Mouse (Mus musculus) stomach, embryonic 14.5 days (tissue): ENCODE measurements at regions not wholly inside any gene's neighbourhood (a gene's known extent, or its start where the extent isn't known, plus 50 kb on each side); places are given as distances from the start of the nearest gene placed in this dataset.

Experiments used
- ATAC-seq: fragments of 200-750 bp; cut with Nextera tagmentation; 2 replicates; pipeline ENCODE4 v1.8.0; 2017; ENCODE audit warnings: low read depth, moderate TSS enrichment; ENCODE audit not compliant: insufficient number of reproducible peaks, insufficient read depth, low FRiP score
- H3K27ac ChIP-seq: fragments of 300-500 bp; sonication (generic); 2 replicates; pipeline ENCODE4 v1.5.1; 2014; ENCODE audit warnings: mild to moderate bottlenecking, low read length, moderate library complexity, mixed read lengths
- H3K27me3 ChIP-seq: fragments of 300-500 bp; sonication (generic); 2 replicates; pipeline ENCODE4 v1.6.1; 2014; ENCODE audit warnings: low read length, control low read depth, mixed read lengths; ENCODE audit not compliant: control insufficient read depth, insufficient read depth
- H3K36me3 ChIP-seq: fragments of 300-500 bp; sonication (generic); 2 replicates; pipeline ENCODE4 v1.6.1; 2014; ENCODE audit warnings: mild to moderate bottlenecking, control low read depth, low read length, moderate library complexity, mixed read lengths; ENCODE audit not compliant: control insufficient read depth, insufficient read depth
- H3K4me1 ChIP-seq: fragments of 300-500 bp; sonication (generic); 2 replicates; pipeline ENCODE4 v1.6.1; 2014; ENCODE audit warnings: low read length, control low read depth, mixed read lengths; ENCODE audit not compliant: control insufficient read depth, insufficient read depth
- H3K4me2 ChIP-seq: fragments of 300-500 bp; sonication (generic); replicated peaks from 2 replicates; pipeline ENCODE4 v1.6.1; 2014; ENCODE audit warnings: low read depth, low read length, control low read depth
- H3K4me3 ChIP-seq: fragments of 300-500 bp; sonication (generic); 2 replicates; pipeline ENCODE4 v1.5.1; 2014; ENCODE audit warnings: low read depth, low read length, control low read depth
- H3K9ac ChIP-seq: fragments of 300-500 bp; sonication (generic); replicated peaks from 2 replicates; pipeline ENCODE4 v1.6.1; 2014; ENCODE audit warnings: low read depth, mild to moderate bottlenecking, control low read depth, low read length, moderate library complexity, mixed read lengths
- H3K9me3 ChIP-seq: fragments of 300-500 bp; sonication (generic); 2 replicates; pipeline ENCODE4 v1.6.1; 2016; ENCODE audit warnings: low read depth, low read length, control low read depth; ENCODE audit not compliant: control insufficient read depth
- WGBS: fragments of 180-500 bp; shearing (Covaris S2); extraction: QIAGEN DNeasy Blood & Tissue Kit; methylation state at CpG from one replicate; pipeline ENCODE4 v1.1.7; 2014; 5-methylcytosine and 5-hydroxymethylcytosine counted together

DNA sequence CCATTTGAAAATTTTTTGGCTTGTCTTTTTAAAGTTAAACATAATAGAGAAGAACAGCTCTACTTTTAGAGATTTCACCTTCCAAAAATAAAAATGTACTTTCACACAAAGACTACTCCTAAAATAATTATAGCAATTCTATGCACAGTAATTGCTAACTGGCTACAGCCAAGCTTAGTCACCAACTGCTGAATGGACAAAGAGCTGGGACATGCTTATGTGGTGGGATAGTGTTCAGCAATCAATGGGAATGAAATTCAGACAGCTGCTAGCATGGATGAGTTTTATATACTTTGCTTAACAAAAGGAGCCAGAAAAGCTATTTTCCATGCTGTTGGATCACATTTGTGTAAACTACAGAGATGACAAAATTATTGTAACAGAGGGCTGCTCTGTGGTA lies 2727.5 kb downstream of the Gm37988 start:
- ATAC-seq, result no peak
- Histone ChIP-seq H3K27ac (no peak overlapping the region), H3K36me3 (no peaks in the 10 kb centered on the region)

DNA sequence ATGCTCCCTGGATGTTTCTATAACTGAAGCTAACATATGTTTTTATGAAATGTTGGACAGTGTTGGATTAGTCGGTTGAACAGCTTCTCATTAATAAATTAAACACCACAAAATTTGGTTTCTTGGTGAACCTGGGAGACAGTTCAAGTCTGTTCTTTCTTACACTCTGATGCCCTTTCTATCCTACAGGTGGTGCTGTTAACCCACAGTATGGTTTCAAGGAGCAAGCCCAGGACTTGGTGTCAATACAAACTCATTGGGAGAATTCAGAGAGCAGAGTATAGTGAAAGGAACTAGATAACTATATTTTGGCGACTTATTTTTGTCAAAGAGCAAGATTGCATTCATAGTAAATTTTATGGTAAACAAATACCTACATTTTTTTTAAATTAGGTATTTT lies 2735.8 kb downstream of the Gm37988 start:
- Histone ChIP-seq H3K9me3 (no peaks in the 10 kb centered on the region), H3K27me3 (no peaks in the 10 kb centered on the region), H3K4me1 (no peaks in the 10 kb centered on the region), H3K4me3 (no peak overlapping the region), H3K27ac (no peak overlapping the region), H3K4me2 (no peak overlapping the region), H3K36me3 (no peaks in the 10 kb centered on the region), H3K9ac (no peak overlapping the region)
- peak; percentile 72; the same call in 1 of the 2 replicates for ATAC-seq
- 11% methylated on average over 2 of the region's 2 CpGs for WGBS

More for the DNA sequence above, 2727.5 kb downstream of the Gm37988 start:
- Histone ChIP-seq H3K9ac (no peak overlapping the region), H3K4me3 (no peak overlapping the region), H3K4me2 (no peak overlapping the region), H3K9me3 (no peaks in the 10 kb centered on the region), H3K27me3 (no peaks in the 10 kb centered on the region), H3K4me1 (no peaks in the 10 kb centered on the region)

DNA sequence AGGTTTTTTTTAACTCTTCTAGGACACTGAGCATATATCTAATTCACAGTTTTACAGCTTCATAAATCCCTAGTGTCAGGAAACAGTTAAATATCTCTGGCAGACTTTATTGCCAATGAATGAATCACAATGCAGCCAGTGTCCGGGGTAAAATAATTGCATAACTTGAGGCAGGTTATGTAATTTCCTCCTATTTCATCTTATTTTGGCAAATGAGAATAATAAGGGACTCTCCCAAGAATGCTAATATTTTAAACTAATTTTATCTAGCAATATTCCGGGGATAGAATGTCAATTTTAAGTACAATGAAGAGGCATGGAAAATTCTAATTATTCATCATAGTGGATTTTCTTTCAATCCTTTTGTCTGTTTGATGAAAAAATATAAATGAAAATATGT lies 2740.6 kb downstream of the Gm37988 start:
- Histone ChIP-seq H3K27me3 (no peaks in the 10 kb centered on the region), H3K4me1 (no peaks in the 10 kb centered on the region), H3K4me3 (no peak overlapping the region), H3K27ac (no peak overlapping the region), H3K4me2 (no peak overlapping the region), H3K36me3 (no peaks in the 10 kb centered on the region), H3K9me3 (no peaks in the 10 kb centered on the region), H3K9ac (no peak overlapping the region)
- WGBS, result 67% methylated on average over 2 of the region's 2 CpGs
- ATAC-seq, result no peak

DNA sequence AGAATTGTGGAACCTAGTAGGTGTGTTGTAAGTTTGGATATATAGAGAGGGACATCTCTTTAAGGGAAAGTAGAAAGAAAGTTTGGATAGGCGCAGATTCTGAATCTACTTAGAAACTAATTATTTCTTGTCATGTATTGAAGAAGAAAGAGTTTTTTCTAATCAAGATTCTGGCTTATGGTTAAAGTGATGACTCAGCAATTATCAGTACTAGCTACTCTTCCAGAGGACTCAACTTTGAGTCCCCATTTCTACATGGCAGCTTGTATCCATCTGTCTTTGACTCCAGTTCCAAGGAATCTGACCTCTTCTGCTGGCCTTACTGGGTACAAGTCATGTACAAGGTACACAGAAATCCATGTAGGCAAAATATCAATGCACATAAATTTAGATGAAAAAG lies 2767.1 kb downstream of the Gm37988 start:
- Histone ChIP-seq H3K4me2 (no peak overlapping the region), H3K27ac (no peak overlapping the region), H3K27me3 (no peaks in the 10 kb centered on the region), H3K4me3 (no peak overlapping the region), H3K9me3 (no peaks in the 10 kb centered on the region), H3K36me3 (no peaks in the 10 kb centered on the region), H3K9ac (no peak overlapping the region), H3K4me1 (no peaks in the 10 kb centered on the region)
- ATAC-seq, result no peak
- 89% methylated on average over 1 of the region's 1 CpGs for WGBS

DNA sequence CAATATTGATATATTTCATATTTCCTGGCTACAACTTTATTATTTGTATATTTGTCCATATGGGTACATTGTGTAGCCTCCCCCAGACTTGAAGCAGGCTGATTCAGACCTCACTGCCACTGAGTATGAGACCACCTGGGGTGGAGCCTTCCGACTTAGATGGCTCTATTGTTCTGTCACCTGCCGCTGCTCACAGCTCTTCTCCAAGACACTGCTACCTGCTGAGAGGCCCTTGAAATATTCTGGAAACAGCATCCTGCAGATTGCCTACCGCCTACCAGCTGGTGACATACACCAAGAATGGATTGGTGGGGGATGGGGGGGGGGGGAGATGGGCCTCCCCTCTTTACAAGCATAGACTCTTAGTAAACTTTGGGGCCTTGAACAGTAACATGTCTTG lies 2778.7 kb downstream of the Gm37988 start:
- H3K9me3 ChIP-seq, result no peaks in the 10 kb centered on the region
- no peak for ATAC-seq
- no peaks in the 10 kb centered on the region for H3K27me3 ChIP-seq
- no peak overlapping the region for H3K4me3 ChIP-seq
- WGBS, result 73% methylated on average over 3 of the region's 3 CpGs
- H3K4me2 ChIP-seq, result no peak overlapping the region
- no peaks in the 10 kb centered on the region for H3K36me3 ChIP-seq
- H3K4me1 ChIP-seq, result no peaks in the 10 kb centered on the region
- no peak overlapping the region for H3K27ac ChIP-seq
- no peak overlapping the region for H3K9ac ChIP-seq

DNA sequence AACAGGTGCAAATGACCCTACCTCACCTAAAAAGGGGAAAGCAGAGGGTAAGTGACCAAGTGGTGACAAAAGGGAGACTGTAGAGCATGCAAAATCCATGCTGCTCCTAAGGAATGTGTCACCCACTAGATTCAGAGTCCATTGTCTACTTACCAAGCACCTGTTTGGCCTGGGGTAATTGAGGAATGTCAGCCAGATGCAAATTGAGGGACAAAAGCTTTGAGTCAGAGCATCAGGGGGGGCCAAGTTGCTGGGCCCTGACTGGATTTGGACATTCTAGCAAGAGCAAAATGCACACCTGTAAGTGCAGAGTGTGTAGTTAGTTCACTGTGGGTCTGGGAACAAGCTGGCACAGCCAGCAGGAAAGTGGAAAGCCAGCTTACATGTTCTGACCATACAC lies 2783.6 kb downstream of the Gm37988 start:
- ATAC-seq, result no peak

More for the DNA sequence above, 2783.6 kb downstream of the Gm37988 start:
- Histone ChIP-seq H3K36me3 (no peaks in the 10 kb centered on the region), H3K9ac (no peak overlapping the region), H3K9me3 (no peaks in the 10 kb centered on the region), H3K4me3 (no peak overlapping the region), H3K27ac (no peak overlapping the region), H3K4me1 (no peaks in the 10 kb centered on the region), H3K27me3 (no peaks in the 10 kb centered on the region), H3K4me2 (no peak overlapping the region)
